Mouse (Mus musculus): Measurements from ENCODE around the gene Lin52.

DNA sequence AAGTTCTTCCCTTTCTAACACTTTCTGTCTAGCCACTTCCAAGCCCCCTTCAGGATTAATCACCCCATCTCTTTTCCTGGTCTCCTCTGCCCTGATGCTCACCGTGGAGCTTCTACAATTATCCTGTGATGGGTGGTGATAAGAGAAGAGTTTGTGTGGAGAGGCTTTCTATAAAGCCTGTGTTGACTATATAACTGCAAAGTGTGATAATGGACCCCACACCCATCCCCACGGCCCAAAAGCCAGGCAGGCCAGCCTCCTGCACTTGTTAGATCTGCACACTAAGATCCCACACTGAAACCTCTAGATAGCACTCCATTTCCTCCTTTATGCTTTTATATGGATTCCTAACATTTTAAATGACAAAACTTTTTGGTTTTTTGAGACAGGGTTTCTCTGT, 66.8 kb downstream of the Lin52 start:
- TF ChIP-seq CTCF (conservative IDR thresholded peaks at IDR 0.05; ENCODE audit: insufficient read depth, insufficient read length, low read depth, low read length), result no peak
- no peak for TF ChIP-seq POLR2A (IDR thresholded peaks at IDR 0.05; ENCODE audit: low read depth, low read length)
